Mouse (Mus musculus): ENCODE results near the gene Trove2.
A peak's percentile ranks its signal among the peaks of the same experiment; 100 is the strongest.

Gene Trove2

DNA sequence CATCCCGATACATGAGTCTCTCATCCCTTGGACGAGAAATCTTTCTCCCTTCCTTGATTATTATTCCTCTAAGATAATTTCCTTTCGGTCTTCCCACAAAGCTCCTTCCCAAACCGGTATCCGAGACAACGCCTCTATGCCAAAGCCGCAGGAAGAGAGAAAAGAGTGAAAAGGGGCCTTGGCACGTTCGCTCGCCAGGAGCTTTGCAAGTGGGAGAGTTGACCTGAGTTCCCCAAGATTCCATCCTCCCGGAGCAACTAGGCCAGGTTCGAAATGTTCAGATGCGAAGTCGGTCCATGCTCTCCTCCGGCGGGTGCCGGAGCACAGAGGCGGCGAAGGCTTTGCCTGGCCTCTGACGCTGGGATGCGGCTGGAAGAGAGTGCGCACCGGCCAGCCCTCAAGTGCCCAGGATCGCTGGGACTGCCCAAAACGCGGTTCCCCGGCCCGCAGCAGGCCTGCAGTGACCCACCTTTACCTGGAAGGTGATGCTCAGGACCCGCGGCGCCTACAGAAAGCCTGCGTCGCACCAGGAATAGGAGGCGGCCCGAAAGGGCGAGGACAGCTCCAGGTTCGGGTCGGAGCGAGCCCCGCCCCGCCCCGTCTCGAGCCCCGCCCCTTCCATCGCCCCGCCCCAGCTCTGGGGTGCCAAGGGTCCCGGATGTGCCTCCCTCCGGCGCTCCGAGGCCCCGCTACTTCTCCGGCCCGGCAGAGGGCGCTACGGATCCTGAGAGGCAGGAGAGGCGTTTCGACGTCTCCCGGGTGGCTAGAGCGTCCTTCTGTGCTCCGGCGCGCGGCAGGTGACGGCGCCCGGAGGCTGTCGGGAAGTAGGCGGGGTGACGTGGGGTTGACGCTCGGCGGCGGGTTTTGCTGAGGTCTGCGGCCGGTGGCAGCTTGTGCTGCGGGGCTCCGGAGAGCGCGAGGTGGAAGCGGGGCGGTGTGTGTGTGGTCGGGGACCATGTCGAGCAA, at the start of gene Trove2, which contains the start of gene Uchl5:
Gene Trove2 (minus strand): TSS at position 623 of the 966 bp plus-strand sequence.
Gene Uchl5 (plus strand): TSS at position 827 of the 966 bp plus-strand sequence.
- peak; percentile 98 to 99 for DNase-seq (ENCODE audit: inconsistent age in 2 of 2, low spot score in 1 of 2)

DNA sequence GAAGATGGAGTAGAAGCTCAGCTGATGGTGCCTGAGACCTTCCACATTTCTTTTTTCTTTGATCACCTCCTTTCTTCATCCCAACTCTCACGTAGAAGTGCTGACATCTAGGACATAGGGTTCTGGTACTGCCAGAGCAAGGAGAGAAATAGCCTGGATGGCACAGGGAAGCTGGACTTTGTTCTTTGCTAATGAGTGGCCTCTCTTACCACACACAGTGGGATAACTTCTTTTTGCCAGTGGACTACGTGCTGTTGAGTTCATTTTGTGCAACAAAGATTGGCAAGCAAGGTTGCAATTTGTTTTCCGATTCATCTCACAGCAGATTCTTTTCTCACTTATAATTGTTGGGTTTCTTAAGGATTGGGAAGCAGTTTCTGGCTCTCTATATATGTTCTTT, 45.8 kb upstream of the Trove2 start:
- no peak for DNase-seq (ENCODE audit: inconsistent age in 2 of 2, low spot score in 1 of 2)

GRCm38 (mm10) chr1:143820096-143820877, 43.4 kb upstream of the Trove2 start:
- no peak for DNase-seq (ENCODE audit: inconsistent age in 2 of 2, low spot score in 1 of 2)

GRCm38 (mm10) chr1:143813676-143814360, 37.0 kb upstream of the Trove2 start:
- DNase-seq (ENCODE audit: inconsistent age in 2 of 2, low spot score in 1 of 2): peak; percentile 80 to 95

GRCm38 (mm10) chr1:143809062-143809461, 32.2 kb upstream of the Trove2 start:
- no peak for DNase-seq (ENCODE audit: inconsistent age in 2 of 2, low spot score in 1 of 2)

DNA sequence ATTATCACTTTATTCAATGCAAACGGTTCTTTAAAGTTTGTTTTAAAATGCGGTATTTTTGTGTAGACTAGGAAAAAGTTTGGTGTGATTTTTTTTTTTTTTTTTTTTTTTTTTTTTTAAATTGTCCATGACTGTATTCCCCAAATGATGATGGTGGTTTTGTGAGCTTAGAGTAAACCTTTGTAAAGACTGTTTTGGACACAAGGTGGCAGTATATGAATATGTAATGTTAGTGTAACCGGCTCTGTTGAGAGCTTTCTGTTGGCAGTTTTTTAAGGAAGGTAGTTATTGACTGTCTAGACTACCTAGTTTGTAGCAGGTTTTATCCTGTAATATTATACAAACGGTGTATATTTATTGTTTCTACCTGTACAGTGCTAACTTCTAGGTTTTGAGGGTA, 26.7 kb upstream of the Trove2 start:
- peak in 1 of 2 experiments; percentile 86 for DNase-seq (ENCODE audit: inconsistent age in 2 of 2, low spot score in 1 of 2)

DNA sequence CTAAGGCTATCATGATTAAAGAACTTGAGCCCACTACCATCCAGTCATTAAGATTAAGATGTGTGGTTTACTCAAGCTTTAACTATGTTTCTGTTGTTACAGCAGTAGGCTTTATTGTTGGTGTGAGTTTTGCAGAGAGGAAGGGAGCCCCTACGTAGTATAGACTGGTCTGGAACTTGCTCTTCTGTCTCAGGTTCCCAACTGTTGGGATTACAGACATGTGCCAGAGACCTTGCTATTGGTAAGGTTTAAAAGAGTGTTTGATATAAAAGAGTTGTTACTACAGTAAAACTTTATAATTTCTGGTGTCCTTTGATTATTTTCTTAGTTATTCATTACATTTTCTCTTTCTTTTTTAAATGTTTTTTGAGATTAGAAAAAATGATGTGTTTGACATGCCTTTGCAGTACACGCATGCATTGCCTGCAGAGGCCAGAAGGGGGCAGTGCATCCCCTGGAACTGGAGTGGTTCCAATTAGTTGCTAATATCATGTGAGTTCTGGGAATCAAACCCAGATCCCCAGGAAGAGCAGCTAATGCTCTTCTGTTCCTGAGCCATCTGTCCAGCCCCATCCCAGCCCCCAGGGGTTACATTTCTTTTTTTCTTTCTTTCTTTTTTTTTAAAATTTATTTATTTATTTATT, 11.8 kb upstream of the Trove2 start:
- DNase-seq (ENCODE audit: inconsistent age in 2 of 2, low spot score in 1 of 2): peak; percentile 25 to 79

DNA sequence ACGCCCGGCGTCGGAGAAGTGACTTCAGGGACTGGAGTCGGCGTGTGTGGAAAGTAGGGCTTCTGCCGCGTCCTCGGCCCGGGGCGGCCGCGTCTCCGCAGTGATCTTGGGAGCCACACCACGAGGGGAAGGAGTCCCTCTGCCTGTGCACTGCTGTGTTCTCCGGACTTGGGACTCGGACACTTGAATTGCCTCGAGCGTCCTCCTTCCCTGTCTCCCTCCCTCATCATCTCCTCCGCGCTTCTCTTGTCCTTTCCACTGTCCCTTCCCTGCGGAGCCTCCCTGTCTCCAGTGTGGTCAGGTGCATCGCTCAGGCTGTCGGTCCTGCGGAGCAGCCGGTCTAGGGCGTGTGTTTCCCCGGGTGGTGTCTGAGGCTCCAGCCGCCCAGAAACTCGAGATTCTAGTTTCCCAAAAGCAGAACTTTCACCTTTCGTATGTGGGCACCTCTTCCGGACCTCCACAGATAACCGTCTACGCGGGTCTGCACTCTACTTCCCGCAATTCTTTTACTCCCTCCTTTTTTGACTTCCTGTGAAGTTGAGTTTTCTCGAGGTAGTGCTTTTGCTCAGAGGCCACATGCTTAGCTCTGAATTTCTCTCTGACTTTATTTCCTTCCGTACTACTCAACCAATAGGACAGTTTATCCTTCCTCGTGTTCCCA, 820 bp upstream of the Trove2 start:
- no peak for DNase-seq (ENCODE audit: inconsistent age in 2 of 2, low spot score in 1 of 2)

DNA sequence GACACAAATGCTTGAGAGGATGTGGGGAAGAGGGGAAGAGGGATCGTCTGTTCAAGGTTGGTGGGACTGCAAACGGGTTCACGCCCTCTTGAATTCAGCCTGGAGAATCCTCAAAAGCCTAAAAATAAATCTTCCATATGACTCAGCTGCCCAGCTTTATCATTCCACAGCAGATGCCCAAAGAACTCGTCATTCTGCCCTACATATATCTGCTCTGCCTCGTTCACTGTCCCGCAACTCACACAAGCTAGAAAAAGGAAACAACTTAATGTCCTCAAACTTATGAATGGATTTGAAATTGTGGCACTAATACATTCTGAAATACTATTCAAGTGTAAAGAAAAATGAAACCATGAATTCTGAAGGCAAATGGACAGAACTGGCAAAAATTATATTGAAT, 3.0 kb downstream of the Trove2 start:
- peak; percentile 9 to 51 for DNase-seq (ENCODE audit: inconsistent age in 2 of 2, low spot score in 1 of 2)

DNA sequence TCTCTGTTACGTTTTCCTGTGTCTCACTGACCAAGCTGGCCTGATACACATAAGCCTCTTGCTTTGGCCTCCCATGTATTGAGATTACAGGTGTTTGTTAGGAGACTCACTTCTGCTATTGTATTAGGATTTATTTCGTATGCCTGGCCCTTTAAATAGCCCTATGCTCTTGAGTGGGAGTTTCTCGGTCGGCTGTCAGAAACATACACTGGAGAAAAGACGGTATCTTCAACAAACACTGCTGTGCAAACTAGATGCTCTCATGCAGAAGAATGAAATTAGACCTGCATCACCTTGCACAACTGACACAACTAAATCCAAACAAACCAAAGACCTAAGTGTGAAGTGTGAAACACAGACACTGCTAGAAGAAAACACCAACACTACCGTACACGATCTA, 3.8 kb downstream of the Trove2 start:
- DNase-seq (ENCODE audit: inconsistent age in 2 of 2, low spot score in 1 of 2): no peak

GRCm38 (mm10) chr1:143770444-143771109, 6.3 kb downstream of the Trove2 start:
- peak in 1 of 2 experiments; percentile 10 for DNase-seq (ENCODE audit: inconsistent age in 2 of 2, low spot score in 1 of 2)

GRCm38 (mm10) chr1:143766238-143766637, 10.6 kb downstream of the Trove2 start:
- no peak for DNase-seq (ENCODE audit: inconsistent age in 2 of 2, low spot score in 1 of 2)

DNA sequence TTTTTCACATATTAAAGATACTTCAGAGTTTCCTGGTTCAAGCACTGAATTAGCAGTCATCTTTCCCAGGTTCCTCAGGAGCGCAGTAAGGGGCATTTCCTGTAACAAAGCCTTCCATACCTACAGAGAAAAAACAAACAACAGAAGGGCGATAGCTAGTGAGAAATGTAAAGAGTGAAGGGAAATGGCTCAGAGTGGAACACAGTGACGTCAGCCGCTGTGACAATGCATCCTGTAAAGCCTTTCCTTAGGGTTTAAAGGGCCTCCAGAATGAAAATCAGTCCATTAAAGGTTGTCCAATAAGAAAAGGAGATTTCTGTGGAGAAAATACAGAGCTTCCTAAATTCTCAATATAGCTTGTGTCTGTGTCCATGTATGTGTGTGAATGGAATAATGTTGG, 11.1 kb downstream of the Trove2 start:
- no peak for DNase-seq (ENCODE audit: inconsistent age in 2 of 2, low spot score in 1 of 2)

DNA sequence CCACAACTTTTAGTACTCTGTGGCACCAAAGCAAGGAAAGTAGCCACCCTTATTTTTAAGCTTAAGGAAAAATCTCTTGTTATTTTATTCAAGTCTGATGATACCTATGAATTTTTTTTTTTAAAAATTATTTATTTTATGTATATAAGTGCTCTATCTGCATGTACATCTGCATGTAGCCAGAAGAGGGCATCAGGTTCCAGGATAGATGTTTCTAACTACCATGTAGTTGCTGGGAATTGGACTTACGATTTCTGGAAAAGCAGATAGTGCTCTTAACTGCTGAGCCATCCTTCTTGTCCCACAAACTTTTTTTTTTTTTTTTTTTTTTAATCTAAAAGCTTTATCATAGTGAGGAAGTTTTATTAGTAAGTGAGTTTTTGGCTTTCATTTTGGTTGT, 12.4 kb downstream of the Trove2 start:
- no peak for DNase-seq (ENCODE audit: inconsistent age in 2 of 2, low spot score in 1 of 2)

- DNase-seq (ENCODE audit: inconsistent age in 2 of 2, low spot score in 1 of 2): no peak
These were observed 14.7 kb downstream of the Trove2 start for GRCm38 (mm10) chr1:143762159-143762558.

GRCm38 (mm10) chr1:143745871-143746270, 31.0 kb downstream of the Trove2 start:
- no peak for DNase-seq (ENCODE audit: inconsistent age in 2 of 2, low spot score in 1 of 2)

DNA sequence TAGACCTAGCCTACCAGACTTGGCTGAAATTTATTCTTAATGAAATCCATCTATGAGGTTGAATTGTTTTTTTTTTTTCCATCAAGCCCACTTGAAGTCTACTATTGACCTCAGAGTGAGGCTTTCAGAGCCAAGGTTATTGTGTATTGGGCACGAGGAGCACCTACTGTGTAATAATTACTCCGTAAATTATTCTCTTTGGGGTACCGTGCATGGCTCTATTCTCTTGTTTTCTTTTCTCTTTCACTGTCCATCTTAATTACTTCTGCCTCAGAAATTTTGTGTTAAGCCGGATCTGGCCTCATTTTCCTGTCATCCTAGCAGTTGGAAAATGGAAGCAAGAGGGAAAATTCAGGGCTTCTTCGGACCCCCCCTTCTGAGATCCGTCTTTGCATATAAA, 34.7 kb downstream of the Trove2 start:
- no peak for DNase-seq (ENCODE audit: inconsistent age in 2 of 2, low spot score in 1 of 2)

- no peak for DNase-seq (ENCODE audit: inconsistent age in 2 of 2, low spot score in 1 of 2)
These were observed 35.5 kb downstream of the Trove2 start for GRCm38 (mm10) chr1:143741331-143741730.

DNA sequence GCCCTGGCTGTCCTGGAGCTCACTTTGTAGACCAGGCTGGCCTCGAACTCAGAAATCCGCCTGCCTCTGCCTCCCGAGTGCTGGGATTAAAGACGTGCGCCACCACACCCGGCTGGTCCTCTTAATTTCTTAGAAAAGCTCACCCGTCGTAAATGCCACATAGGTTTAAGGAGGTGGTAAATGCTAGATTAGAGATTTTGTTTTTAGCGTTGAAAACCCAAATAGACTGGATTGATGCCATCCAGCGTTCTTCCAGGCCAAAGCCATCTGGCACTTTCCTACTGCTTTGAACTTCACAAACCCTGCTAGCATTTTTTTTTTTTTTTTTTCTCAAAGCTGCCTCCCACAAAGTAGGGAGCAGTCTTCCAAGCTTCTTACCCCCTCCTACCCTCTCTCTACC, 36.3 kb downstream of the Trove2 start:
- no peak for DNase-seq (ENCODE audit: inconsistent age in 2 of 2, low spot score in 1 of 2)
